Mouse (Mus musculus) CH12.LX (cell line): ENCODE results near the gene Megf11.

ENCODE experiments used
- CTCF ChIP-seq, 2 experiments: IDR thresholded peaks in 1 of 2; conservative IDR thresholded peaks in 1 of 2; 2 replicates each; pipeline ENCODE4 v1.5.1; 2011 to 2012; ENCODE audit warnings: low read depth in 2 of 2, low read length in 2 of 2, improper control_type of control experiment in 1 of 2, inconsistent platforms in 1 of 2, mild to moderate bottlenecking in 1 of 2, moderate library complexity in 1 of 2
- ETS1 ChIP-seq: conservative IDR thresholded peaks from 2 replicates; pipeline ENCODE4 v1.6.1; 2012; ENCODE audit warnings: low read depth, mild to moderate bottlenecking, inconsistent platforms, low read length, improper control_type of control experiment, moderate library complexity
- GABPA ChIP-seq: IDR thresholded peaks from 2 replicates; pipeline ENCODE4 v1.6.1; 2012; ENCODE audit warnings: low read depth, low read length, improper control_type of control experiment, inconsistent platforms; ENCODE audit not compliant: insufficient replicate concordance
- IRF4 ChIP-seq: IDR thresholded peaks from 2 replicates; pipeline ENCODE4 v1.6.1; 2014; ENCODE audit warnings: low read depth, mild to moderate bottlenecking, inconsistent platforms, low read length, improper control_type of control experiment
- JUND ChIP-seq: conservative IDR thresholded peaks from 2 replicates; pipeline ENCODE4 v1.6.1; 2011; ENCODE audit warnings: low read depth, low read length, improper control_type of control experiment
- MAFK ChIP-seq: IDR thresholded peaks from 2 replicates; pipeline ENCODE4 v1.6.1; 2011; ENCODE audit warnings: low read length, improper control_type of control experiment; ENCODE audit not compliant: insufficient replicate concordance
- MAX ChIP-seq: IDR thresholded peaks from 2 replicates; pipeline ENCODE4 v1.6.1; 2011; ENCODE audit warnings: low read length, improper control_type of control experiment
- MAZ ChIP-seq: IDR thresholded peaks from 2 replicates; pipeline ENCODE4 v1.6.1; 2012; ENCODE audit warnings: low read depth, mild to moderate bottlenecking, inconsistent platforms, low read length, improper control_type of control experiment, moderate library complexity
- MXI1 ChIP-seq: IDR thresholded peaks from 2 replicates; pipeline ENCODE4 v1.6.1; 2011; ENCODE audit warnings: mild to moderate bottlenecking, low read depth, low read length, improper control_type of control experiment
- MYC ChIP-seq: IDR thresholded peaks from 2 replicates; pipeline ENCODE4 v1.6.1; 2011; ENCODE audit warnings: low read depth, mild to moderate bottlenecking, improper control_type of control experiment, low read length
- NELFE ChIP-seq: IDR thresholded peaks from 2 replicates; pipeline ENCODE4 v1.6.1; 2011; ENCODE audit warnings: low read depth, low read length, improper control_type of control experiment
- POLR2A ChIP-seq: IDR thresholded peaks from 2 replicates; pipeline ENCODE4 v1.6.1; 2011; ENCODE audit warnings: low read depth, mild to moderate bottlenecking, improper control_type of control experiment, low read length
- TCF12 ChIP-seq: IDR thresholded peaks from 2 replicates; pipeline ENCODE4 v1.6.1; 2014; ENCODE audit warnings: low read depth, mild to moderate bottlenecking, inconsistent platforms, low read length, improper control_type of control experiment
- ZNF384 ChIP-seq: IDR thresholded peaks from 2 replicates; pipeline ENCODE4 v1.6.1; 2012; ENCODE audit warnings: low read depth, low read length, improper control_type of control experiment, inconsistent platforms

- TF ChIP-seq CTCF (conservative IDR thresholded peaks at IDR 0.05 in 1 of 2, IDR thresholded peaks at IDR 0.05 in 1 of 2; ENCODE audit: low read depth in 2 of 2, low read length in 2 of 2), result no peak
- no peak for TF ChIP-seq POLR2A
- no peak for TF ChIP-seq GABPA
- TF ChIP-seq MAZ, result no peak
- TF ChIP-seq ETS1, result no peak
- TF ChIP-seq IRF4, result no peak
- TF ChIP-seq MAX, result no peak
- TF ChIP-seq ZNF384, result no peak
- no peak for TF ChIP-seq NELFE
- no peak for TF ChIP-seq JUND
- no peak for TF ChIP-seq MAFK
- no peak for TF ChIP-seq MYC
- no peak for TF ChIP-seq MXI1
- no peak for TF ChIP-seq TCF12
Observed at GRCm38 (mm10) chr9:64504921-64505320, 119.5 kb downstream of the Megf11 start.
